Mouse (Mus musculus) myocyte (in vitro differentiated cells): ENCODE measurements around the gene Adam4.
"Not testable (repeated sequence)": the region's sequence is repeated elsewhere in the genome, so short reads cannot be mapped to it uniquely, and the experiment has no call there.

ENCODE experiments used
- MAX ChIP-seq: IDR thresholded peaks from one replicate; pipeline ENCODE4 v1.6.1; 2011; ENCODE audit warnings: low read depth, mild to moderate bottlenecking, control low read depth
- MYOD1 ChIP-seq, 3 experiments: IDR thresholded peaks; one replicate each; pipeline ENCODE4 v1.6.1; 2011; ENCODE audit warnings: control low read depth in 2 of 3, low read depth in 2 of 3, mild to moderate bottlenecking in 2 of 3, moderate library complexity in 1 of 3; ENCODE audit not compliant: insufficient read length in 2 of 3, control insufficient read depth in 1 of 3
- MYOG ChIP-seq, 3 experiments: IDR thresholded peaks; one replicate each; pipeline ENCODE4 v1.6.1; 2011; ENCODE audit warnings: control low read depth in 2 of 3, low read depth in 2 of 3, mild to moderate bottlenecking in 2 of 3; ENCODE audit not compliant: insufficient read length in 2 of 3, control insufficient read depth in 1 of 3, insufficient read depth in 1 of 3
- POLR2A ChIP-seq: IDR thresholded peaks from one replicate; pipeline ENCODE4 v1.6.1; 2011; ENCODE audit warnings: low read depth, mild to moderate bottlenecking, control low read depth, moderate library complexity; ENCODE audit not compliant: insufficient read length
- POLR2AphosphoS2 ChIP-seq: IDR thresholded peaks from one replicate; pipeline ENCODE4 v1.6.1; 2011; ENCODE audit warnings: low read depth, control low read depth; ENCODE audit not compliant: insufficient read length
- USF1 ChIP-seq: IDR thresholded peaks from one replicate; pipeline ENCODE4 v1.6.1; 2011; ENCODE audit warnings: low read depth, mild to moderate bottlenecking, control low read depth, moderate library complexity

GRCm38 (mm10) chr12:81434778-81435177 is 13.0 kb upstream of the Adam4 start:
- TF ChIP-seq POLR2A; POLR2AphosphoS2; MAX; MYOD1 (IDR thresholded peaks at IDR 0.05; ENCODE audit: control insufficient read depth in 1 of 3, insufficient read length in 2 of 3, low read depth in 2 of 3); MYOG (IDR thresholded peaks at IDR 0.05; ENCODE audit: control insufficient read depth in 1 of 3, insufficient read depth in 1 of 3, insufficient read length in 2 of 3, low read depth in 2 of 3); USF1: not testable (repeated sequence)
